Mouse (Mus musculus): ENCODE results near the gene Brca1. TPM values are rescaled to one million over a fixed set of nuclear protein-coding genes. Genes with fewer than 3 reads are reported as not detected.

Gene Brca1
- total RNA-seq, 2 experiments from 2014 or later: 0.89 to 0.92 TPM

Other genes with a start within 250 kb of the Brca1 start
- 10 to 100 TPM; 70.7 to 72.9 TPM for gene Becn1, start 249.7 kb downstream of the Brca1 start, total RNA-seq (2021)
- gene Psme3, start 235.7 kb downstream of the Brca1 start, total RNA-seq (2021): 10 to 100 TPM; 60.9 to 61.2 TPM
- 1 to 10 TPM; 1.2 to 1.3 TPM for gene Aoc2, start 226.9 kb downstream of the Brca1 start, total RNA-seq (2021)
- gene Aoc3, start 221.3 kb downstream of the Brca1 start, total RNA-seq (2021): 10 to 100 TPM; 20.7 to 21.7 TPM
- not detected for gene G6pc, start 184.4 kb downstream of the Brca1 start, total RNA-seq (2021)
- gene Aarsd1, start 134.3 kb downstream of the Brca1 start, total RNA-seq (2021): 10 to 100 TPM; 16.4 to 17.4 TPM
- 1 to 10 TPM; 3.2 to 4.1 TPM for gene Gm27029, start 127.2 kb downstream of the Brca1 start, total RNA-seq (2021)
- gene Rundc1, start 126.9 kb downstream of the Brca1 start, total RNA-seq (2021): 1 to 10 TPM; 6.4 to 7.2 TPM
- gene Ptges3l, start 126.6 kb downstream of the Brca1 start, total RNA-seq (2021): 100 to 1,000 TPM; 101 to 102 TPM
- 10 to 100 TPM; 50.3 to 61.5 TPM for gene Rpl27, start 109.7 kb downstream of the Brca1 start, total RNA-seq (2021)
- 1 to 10 TPM; 7.0 to 7.2 TPM for gene Ifi35, start 103.5 kb downstream of the Brca1 start, total RNA-seq (2021)
- gene Rnd2, start 87.0 kb downstream of the Brca1 start, total RNA-seq (2021): 1 to 10 TPM; 4.0 to 4.8 TPM
- gene Vat1, start 85.7 kb downstream of the Brca1 start, total RNA-seq (2021): 10 to 100 TPM; 27.1 to 33.6 TPM
- 10 to 100 TPM; 66.3 to 69.0 TPM for gene Nbr1, start 194 bp upstream of the Brca1 start, total RNA-seq (2021)
- 1 to 10 TPM; 2.3 to 3.1 TPM for gene Tmem106a, start 30.3 kb upstream of the Brca1 start, total RNA-seq (2021)
- gene Gm11634, start 47.3 kb upstream of the Brca1 start, total RNA-seq (2021): not detected
- gene Rdm1, start 75.2 kb upstream of the Brca1 start, total RNA-seq (2021): 10 to 100 TPM; 18.0 to 19.8 TPM
- 10 to 100 TPM in 1 of 2 experiments, 1 to 10 TPM in 1; 7.1 to 10.7 TPM for gene Arl4d, start 113.6 kb upstream of the Brca1 start, total RNA-seq (2021)
- 10 to 100 TPM; 12.7 to 13.6 TPM for gene Dhx8, start 181.0 kb upstream of the Brca1 start, total RNA-seq (2021)
- gene Etv4, start 233.4 kb upstream of the Brca1 start, total RNA-seq (2021): 1 to 10 TPM; 4.1 to 4.9 TPM

Measured in gastrocnemius, postnatal 14 days (tissue).